Mouse (Mus musculus) E14TG2a.4 (cell line): Measurements from ENCODE around the gene Atp6v0a2.
"Not testable (repeated sequence)": the region's sequence is repeated elsewhere in the genome, so short reads cannot be mapped to it uniquely, and the experiment has no call there.

ENCODE experiments used
- H3K27me3 ChIP-seq: 2 replicates; pipeline ENCODE4 v1.6.1; 2014; ENCODE audit warnings: low read length, control low read depth; ENCODE audit not compliant: insufficient read depth
- H3K36me3 ChIP-seq: 2 replicates; pipeline ENCODE4 v1.6.1; 2014; ENCODE audit warnings: low read length, control low read depth; ENCODE audit not compliant: insufficient read depth
- H3K4me1 ChIP-seq: replicated peaks from 2 replicates; pipeline ENCODE4 v1.6.1; 2014; ENCODE audit warnings: low read depth, low read length, control low read depth
- H3K4me3 ChIP-seq: replicated peaks from 2 replicates; pipeline ENCODE4 v1.5.1; 2014; ENCODE audit warnings: mild to moderate bottlenecking, low read length
- H3K9me3 ChIP-seq: 2 replicates; pipeline ENCODE4 v1.6.1; 2014; ENCODE audit warnings: low read length, control low read depth
- CTCF ChIP-seq: conservative IDR thresholded peaks from 2 replicates; pipeline ENCODE4 v1.5.1; 2014; ENCODE audit warnings: low read length
- NANOG ChIP-seq: IDR thresholded peaks from 2 replicates; pipeline ENCODE4 v1.6.1; 2014; ENCODE audit warnings: borderline replicate concordance, low read length, mixed read lengths
- POU5F1 ChIP-seq: IDR thresholded peaks from 2 replicates; pipeline ENCODE4 v1.6.1; 2014; ENCODE audit warnings: low read length, borderline replicate concordance

The Atp6v0a2 gene

GRCm38 (mm10) chr5:124632461-124632860 is 4.1 kb downstream of the Atp6v0a2 start:
- no peaks in the 10 kb centered on the region for H3K27me3 ChIP-seq
- no peak overlapping the region for H3K4me3 ChIP-seq
- H3K9me3 ChIP-seq = no peaks in the 10 kb centered on the region
- TF ChIP-seq NANOG (no peak), CTCF (no peak), POU5F1 (no peak)
- H3K4me1 ChIP-seq = peaks cover 32% of the 10 kb centered on the region
- peaks cover 28% of the 10 kb centered on the region for H3K36me3 ChIP-seq

- no peaks in the 10 kb centered on the region for H3K9me3 ChIP-seq
- H3K36me3 ChIP-seq = peaks cover 31% of the 10 kb centered on the region
- no peaks in the 10 kb centered on the region for H3K27me3 ChIP-seq
- peaks cover 33% of the 10 kb centered on the region for H3K4me1 ChIP-seq
- no peak overlapping the region for H3K4me3 ChIP-seq
- TF ChIP-seq NANOG = no peak
- TF ChIP-seq CTCF = no peak
- TF ChIP-seq POU5F1 = no peak
These were observed 5.0 kb downstream of the Atp6v0a2 start for GRCm38 (mm10) chr5:124633425-124633824.

- TF ChIP-seq CTCF = peak; percentile 53
- not testable (repeated sequence) for H3K4me3 ChIP-seq
These were observed 6.7 kb downstream of the Atp6v0a2 start for GRCm38 (mm10) chr5:124635068-124635467.

GRCm38 (mm10) chr5:124636139-124636538 is 7.8 kb downstream of the Atp6v0a2 start:
- Histone ChIP-seq H3K27me3 (no peaks in the 10 kb centered on the region), H3K36me3 (peaks cover 57% of the 10 kb centered on the region), H3K9me3 (no peaks in the 10 kb centered on the region), H3K4me3 (no peak overlapping the region), H3K4me1 (peaks cover 27% of the 10 kb centered on the region)
- no peak for TF ChIP-seq NANOG
- no peak for TF ChIP-seq CTCF
- no peak for TF ChIP-seq POU5F1

More at GRCm38 (mm10) chr5:124635068-124635467, 6.7 kb downstream of the Atp6v0a2 start:
- H3K9me3 ChIP-seq, H3K27me3 ChIP-seq: not testable (repeated sequence)
- Histone ChIP-seq H3K4me1 (peaks cover 32% of the 10 kb centered on the region), H3K36me3 (peaks cover 48% of the 10 kb centered on the region)

- peaks cover 27% of the 10 kb centered on the region for H3K4me1 ChIP-seq
- TF ChIP-seq NANOG (no peak), POU5F1 (no peak), CTCF (no peak)
- H3K27me3 ChIP-seq = no peaks in the 10 kb centered on the region
- H3K4me3 ChIP-seq = no peak overlapping the region
- H3K9me3 ChIP-seq = no peaks in the 10 kb centered on the region
- peaks cover 62% of the 10 kb centered on the region for H3K36me3 ChIP-seq
These were observed 8.3 kb downstream of the Atp6v0a2 start for GRCm38 (mm10) chr5:124636694-124637093.

DNA sequence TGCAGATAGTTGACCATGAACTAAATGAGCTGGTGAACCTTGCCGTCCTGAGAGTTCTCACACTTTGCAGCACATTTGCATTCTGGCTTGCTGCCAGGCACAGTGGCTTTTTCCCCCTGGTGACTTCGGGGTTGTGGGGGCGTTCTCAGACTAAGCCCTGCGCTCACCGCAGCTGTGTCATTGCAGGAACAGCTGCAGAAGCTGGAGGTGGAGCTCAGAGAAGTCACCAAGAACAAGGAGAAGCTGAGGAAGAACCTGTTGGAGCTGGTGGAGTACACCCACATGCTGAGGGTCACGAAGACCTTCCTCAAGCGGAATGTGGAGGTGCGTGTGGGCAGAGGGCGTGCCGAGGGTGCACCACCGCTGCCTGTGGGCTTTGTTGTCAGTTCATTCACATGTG is 8.9 kb downstream of the Atp6v0a2 start:
- Histone ChIP-seq H3K27me3 (no peaks in the 10 kb centered on the region), H3K4me3 (no peak overlapping the region), H3K4me1 (peaks cover 27% of the 10 kb centered on the region), H3K9me3 (no peaks in the 10 kb centered on the region), H3K36me3 (peaks cover 68% of the 10 kb centered on the region)
- TF ChIP-seq CTCF (no peak), NANOG (no peak)

- Histone ChIP-seq H3K4me1 (peaks cover 27% of the 10 kb centered on the region), H3K27me3 (no peaks in the 10 kb centered on the region), H3K4me3 (no peak overlapping the region), H3K36me3 (peaks cover 74% of the 10 kb centered on the region), H3K9me3 (no peaks in the 10 kb centered on the region)
- TF ChIP-seq POU5F1 = no peak
- no peak for TF ChIP-seq CTCF
- no peak for TF ChIP-seq NANOG
These were observed 9.5 kb downstream of the Atp6v0a2 start for GRCm38 (mm10) chr5:124637836-124638235.

DNA sequence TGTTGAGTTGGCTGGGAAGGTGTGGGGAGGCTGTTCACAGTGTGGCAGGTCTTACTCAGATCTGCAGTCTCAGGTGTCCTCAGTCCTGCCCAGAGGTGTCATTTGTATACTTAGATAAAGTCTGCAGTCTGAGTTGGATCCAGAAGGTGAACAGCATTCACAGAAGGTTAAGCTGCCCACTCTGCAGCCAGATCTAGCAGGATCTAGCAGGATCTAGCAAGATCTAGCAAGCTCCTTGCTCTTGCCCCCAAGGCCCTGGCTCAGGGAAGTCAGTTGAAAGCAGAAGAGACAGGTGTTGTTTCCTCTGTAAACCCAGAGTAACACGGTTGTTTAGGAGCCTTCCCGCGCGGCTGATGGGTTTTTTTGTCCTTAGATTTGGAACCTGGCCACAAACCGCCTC is 85.4 kb downstream of the Atp6v0a2 start:
- no peaks in the 10 kb centered on the region for H3K9me3 ChIP-seq
- H3K36me3 ChIP-seq = peaks cover 62% of the 10 kb centered on the region
- H3K27me3 ChIP-seq = no peaks in the 10 kb centered on the region
- peaks cover 27% of the 10 kb centered on the region for H3K4me1 ChIP-seq
- TF ChIP-seq CTCF (no peak), NANOG (no peak), POU5F1 (no peak)
- no peak overlapping the region for H3K4me3 ChIP-seq

DNA sequence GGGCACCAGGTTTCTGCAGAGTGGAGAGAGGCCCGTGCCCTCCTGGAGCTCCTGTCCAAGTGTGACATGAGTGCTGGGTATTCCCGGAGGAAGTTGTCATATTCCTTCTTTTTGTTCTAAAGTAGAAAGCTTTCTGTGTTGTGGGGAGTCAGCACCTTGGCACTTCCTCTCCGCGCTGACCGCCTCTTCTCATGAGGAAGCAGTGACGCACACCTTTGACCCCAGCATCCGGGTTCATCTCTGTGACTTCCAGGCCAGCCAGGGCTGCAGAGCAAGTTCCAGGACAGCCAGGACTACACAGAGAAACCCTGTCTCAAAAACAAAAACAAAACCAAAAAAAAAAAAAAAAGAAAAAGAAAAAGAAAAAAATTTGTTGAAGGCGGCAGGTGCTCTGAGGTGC is 86.8 kb downstream of the Atp6v0a2 start:
- Histone ChIP-seq H3K4me1 (peaks cover 27% of the 10 kb centered on the region), H3K27me3 (no peaks in the 10 kb centered on the region), H3K4me3 (no peak overlapping the region), H3K36me3 (peaks cover 76% of the 10 kb centered on the region), H3K9me3 (no peaks in the 10 kb centered on the region)
- no peak for TF ChIP-seq NANOG
- no peak for TF ChIP-seq POU5F1
- no peak for TF ChIP-seq CTCF
